Mouse (Mus musculus): ENCODE results near the gene Lrpprc.

DNA sequence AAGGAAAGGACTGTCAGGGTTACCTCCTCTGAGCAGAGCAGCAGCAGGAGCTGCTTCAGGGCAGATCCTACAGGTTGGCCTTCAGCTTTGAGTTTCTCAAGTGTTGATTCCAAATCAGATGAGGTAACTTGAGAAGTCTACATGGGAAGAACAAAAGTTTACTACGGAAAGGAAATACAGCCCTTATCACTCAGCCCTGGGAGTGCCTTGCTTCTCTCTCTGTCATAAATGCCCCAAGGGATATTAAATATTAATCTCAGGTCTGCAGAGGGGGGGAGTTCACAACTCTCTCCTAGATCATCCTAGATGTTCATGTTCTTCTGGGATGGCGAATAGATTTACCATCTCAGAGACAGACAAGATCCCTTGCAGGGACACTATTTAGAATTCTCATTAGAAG, 38.3 kb downstream of the Lrpprc start:
- TF ChIP-seq POLR2A (IDR thresholded peaks at IDR 0.05; ENCODE audit: control insufficient read depth, extremely low read depth, insufficient read depth, low read length, poor library complexity) (no peak), CTCF (IDR thresholded peaks at IDR 0.05; ENCODE audit: borderline replicate concordance, control insufficient read depth, extremely low read depth, insufficient read depth, low read length, poor library complexity) (no peak)

All from thymus, adult 2 months (tissue).